Mouse (Mus musculus) neural tube, embryonic 12.5 days (tissue): ENCODE results near the gene Copg1. TPM values are rescaled to one million over a fixed set of nuclear protein-coding genes. Genes with fewer than 3 reads are reported as not detected.

Source experiments
- ATAC-seq: fragments of 200-750 bp; cut with Nextera tagmentation; 2 replicates; pipeline ENCODE4 v1.8.0; 2017; ENCODE audit warnings: low read depth, mild to moderate bottlenecking, moderate TSS enrichment, moderate library complexity; ENCODE audit not compliant: low FRiP score
- H3K27ac ChIP-seq: fragments of 300-500 bp; sonication (generic); 2 replicates; pipeline ENCODE4 v1.5.1; 2016
- H3K27me3 ChIP-seq: fragments of 300-500 bp; sonication (generic); replicated peaks from 2 replicates; pipeline ENCODE4 v1.6.1; 2016; ENCODE audit warnings: mild to moderate bottlenecking
- H3K36me3 ChIP-seq: fragments of 300-500 bp; sonication (generic); 2 replicates; pipeline ENCODE4 v1.6.1; 2016; ENCODE audit warnings: mild to moderate bottlenecking
- H3K4me1 ChIP-seq: fragments of 300-500 bp; sonication (generic); 2 replicates; pipeline ENCODE4 v1.6.1; 2016
- H3K4me2 ChIP-seq: fragments of 300-500 bp; sonication (generic); replicated peaks from 2 replicates; pipeline ENCODE4 v1.6.1; 2016; ENCODE audit warnings: mild to moderate bottlenecking
- H3K4me3 ChIP-seq: fragments of 300-500 bp; sonication (generic); 2 replicates; pipeline ENCODE4 v1.5.1; 2016
- H3K9ac ChIP-seq: fragments of 300-500 bp; sonication (generic); 2 replicates; pipeline ENCODE4 v1.6.1; 2016; ENCODE audit warnings: mild to moderate bottlenecking
- H3K9me3 ChIP-seq: fragments of 300-500 bp; sonication (generic); 2 replicates; pipeline ENCODE4 v1.6.1; 2016; ENCODE audit warnings: mild to moderate bottlenecking
- WGBS: fragments of 180-500 bp; shearing (Covaris S2); methylation state at CpG from one replicate; pipeline ENCODE4 v1.1.7; 2016; 5-methylcytosine and 5-hydroxymethylcytosine counted together
- polyA plus RNA-seq: library from polyadenylated mRNA; unstranded; fragments of >200 nt; fragmentation: Nextera tagmentation; extraction: Ambion mirVana; gene quantifications from 2 replicates; pipeline ENCODE4 v1.2.1, GENCODE M21; 2016

Copg1 gene
- polyA plus RNA-seq, 1 experiment from 2014 or later: 161 TPM

GRCm38 (mm10) chr6:87879628-87880027 lies 8.0 kb upstream of the Copg1 start:
- no peak overlapping the region for H3K9ac ChIP-seq
- no peak overlapping the region for H3K27ac ChIP-seq
- no peaks in the 10 kb centered on the region for H3K4me1 ChIP-seq
- ATAC-seq: no peak
- H3K36me3 ChIP-seq: no peaks in the 10 kb centered on the region
- H3K4me2 ChIP-seq: no peak overlapping the region
- H3K27me3 ChIP-seq: no peaks in the 10 kb centered on the region
- WGBS: 74% methylated on average over 3 of the region's 3 CpGs
- H3K4me3 ChIP-seq: no peak overlapping the region
- no peaks in the 10 kb centered on the region for H3K9me3 ChIP-seq

DNA sequence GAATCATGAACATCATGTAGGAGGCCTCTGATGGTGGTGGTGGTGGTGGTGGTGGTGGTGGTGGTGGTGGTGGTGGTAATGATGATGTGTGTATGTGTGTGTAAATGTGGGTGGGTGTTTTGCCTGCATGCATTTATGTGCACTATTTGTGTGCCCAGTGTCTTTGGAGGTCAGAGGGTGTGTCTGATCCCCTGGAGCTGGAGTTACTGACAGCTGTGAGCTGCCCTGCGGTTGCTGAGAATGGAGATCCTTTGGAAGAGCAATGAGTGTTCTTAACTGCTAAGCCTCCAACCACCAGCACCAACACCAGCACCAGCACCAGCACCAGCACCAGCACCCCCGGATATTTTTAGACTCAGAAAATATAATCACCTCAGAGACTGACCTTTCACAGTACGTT lies 5.4 kb upstream of the Copg1 start:
- H3K9me3 ChIP-seq: no peaks in the 10 kb centered on the region
- no peaks in the 10 kb centered on the region for H3K36me3 ChIP-seq
- H3K4me3 ChIP-seq: no peak overlapping the region
- 85% methylated on average over 3 of the region's 3 CpGs for WGBS
- no peak for ATAC-seq
- H3K9ac ChIP-seq: no peak overlapping the region
- H3K27ac ChIP-seq: no peak overlapping the region
- no peak overlapping the region for H3K4me2 ChIP-seq
- no peaks in the 10 kb centered on the region for H3K27me3 ChIP-seq
- H3K4me1 ChIP-seq: no peaks in the 10 kb centered on the region

DNA sequence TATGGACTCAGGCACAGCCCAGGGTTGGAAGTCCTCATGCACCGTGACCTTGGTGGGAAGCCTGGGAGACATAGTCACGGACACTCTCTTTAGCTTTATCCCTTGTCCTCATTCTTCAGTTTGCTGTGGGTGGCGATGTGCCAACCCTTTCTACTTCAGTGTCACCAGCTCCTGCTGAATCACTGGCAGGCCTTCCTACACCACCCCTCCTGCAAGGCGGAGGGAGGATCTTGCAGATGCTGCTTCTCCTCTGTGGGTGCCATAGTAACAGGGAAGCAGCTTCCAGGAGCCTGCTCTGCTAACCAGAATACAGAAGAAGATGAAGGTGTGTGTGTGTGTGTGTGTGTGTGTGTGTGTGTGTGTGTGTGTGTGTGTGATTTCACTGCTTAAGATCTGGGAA lies 4.8 kb upstream of the Copg1 start:
- H3K4me3 ChIP-seq: no peak overlapping the region
- no peaks in the 10 kb centered on the region for H3K27me3 ChIP-seq
- WGBS: 65% methylated on average over 4 of the region's 4 CpGs
- no peak overlapping the region for H3K4me2 ChIP-seq
- H3K9ac ChIP-seq: no peak overlapping the region
- H3K27ac ChIP-seq: no peak overlapping the region
- H3K36me3 ChIP-seq: no peaks in the 10 kb centered on the region
- no peak for ATAC-seq
- H3K4me1 ChIP-seq: no peaks in the 10 kb centered on the region
- H3K9me3 ChIP-seq: no peaks in the 10 kb centered on the region

DNA sequence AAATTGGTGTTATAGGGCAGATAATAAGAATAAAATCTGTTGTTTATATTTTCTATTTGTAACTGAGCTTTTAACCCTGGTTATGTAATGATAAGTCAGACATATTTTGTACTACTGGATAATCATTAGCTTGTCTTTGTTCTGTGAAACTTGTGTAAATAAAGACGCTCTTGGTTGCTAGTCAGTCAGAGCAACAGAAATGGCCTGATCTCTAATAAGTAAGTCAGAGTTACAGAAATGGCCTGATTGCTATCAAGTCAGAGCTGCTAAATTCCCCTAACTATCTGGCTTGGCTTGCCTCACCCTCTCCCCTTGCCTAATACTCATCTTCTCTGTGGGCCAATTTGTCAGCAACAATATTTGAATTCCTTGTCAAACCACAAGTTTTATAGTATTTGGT lies 893 bp upstream of the Copg1 start:
- ATAC-seq: no peak
- Histone ChIP-seq H3K4me3 (no peak overlapping the region), H3K9me3 (no peaks in the 10 kb centered on the region), H3K27ac (no peak overlapping the region), H3K9ac (no peak overlapping the region), H3K4me2 (no peak overlapping the region), H3K36me3 (peaks cover 23% of the 10 kb centered on the region), H3K4me1 (peaks cover 10% of the 10 kb centered on the region), H3K27me3 (no peaks in the 10 kb centered on the region)
- 98% methylated on average over 1 of the region's 1 CpGs for WGBS

DNA sequence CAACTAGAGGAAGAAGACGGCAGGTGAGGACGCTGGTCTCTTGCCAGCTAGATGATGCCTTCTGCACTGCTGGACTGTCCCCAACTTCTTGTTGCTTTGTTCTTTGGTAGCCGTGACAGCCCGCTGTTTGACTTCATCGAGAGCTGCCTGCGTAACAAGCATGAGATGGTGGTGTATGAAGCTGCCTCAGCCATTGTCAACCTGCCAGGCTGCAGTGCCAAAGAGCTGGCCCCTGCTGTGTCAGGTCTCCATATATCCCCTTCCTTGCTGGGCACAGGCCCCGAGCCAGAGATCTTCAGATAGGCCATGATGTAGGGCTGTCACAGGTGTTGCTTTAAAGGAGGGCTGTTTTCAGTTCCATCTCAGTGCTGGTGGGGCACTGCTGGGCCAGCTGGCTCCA lies 6.3 kb downstream of the Copg1 start:
- Histone ChIP-seq H3K27ac (no peak overlapping the region), H3K9ac (no peak overlapping the region), H3K36me3 (peaks cover 93% of the 10 kb centered on the region), H3K4me3 (no peak overlapping the region), H3K9me3 (no peaks in the 10 kb centered on the region), H3K4me1 (peaks cover 2% of the 10 kb centered on the region; the same call in 1 of the 2 replicates), H3K27me3 (no peaks in the 10 kb centered on the region), H3K4me2 (no peak overlapping the region)
- ATAC-seq: no peak
- 88% methylated on average over 7 of the region's 7 CpGs for WGBS

DNA sequence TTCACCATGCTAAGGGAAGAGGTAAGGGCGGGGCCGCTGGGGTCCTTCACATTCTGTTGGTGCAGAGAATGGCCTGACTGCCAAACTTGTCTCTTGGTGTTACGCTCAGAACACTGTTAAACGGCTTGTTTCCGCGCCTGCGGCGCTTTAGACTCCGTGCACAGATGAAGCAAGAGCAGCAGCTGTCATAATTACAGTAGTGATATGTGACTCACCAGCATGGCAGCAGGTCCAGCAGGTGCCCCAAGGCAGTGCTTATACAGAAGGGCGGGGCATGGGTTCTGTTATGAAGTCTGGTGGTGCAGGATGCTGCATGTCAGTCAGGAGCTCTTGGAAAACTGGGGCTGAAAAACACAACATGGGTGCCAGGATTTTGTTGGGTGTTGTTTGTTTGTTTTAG lies 10.4 kb downstream of the Copg1 start:
- Histone ChIP-seq H3K4me2 (no peak overlapping the region), H3K4me1 (no peaks in the 10 kb centered on the region), H3K36me3 (peaks cover 96% of the 10 kb centered on the region), H3K9ac (no peak overlapping the region), H3K27me3 (no peaks in the 10 kb centered on the region), H3K27ac (no peak overlapping the region), H3K4me3 (no peak overlapping the region), H3K9me3 (no peaks in the 10 kb centered on the region)
- WGBS: 97% methylated on average over 10 of the region's 10 CpGs
- ATAC-seq: no peak

GRCm38 (mm10) chr6:87906632-87907031 lies 19.0 kb downstream of the Copg1 start:
- H3K4me2 ChIP-seq: no peak overlapping the region
- peaks cover 96% of the 10 kb centered on the region for H3K36me3 ChIP-seq
- ATAC-seq: no peak

DNA sequence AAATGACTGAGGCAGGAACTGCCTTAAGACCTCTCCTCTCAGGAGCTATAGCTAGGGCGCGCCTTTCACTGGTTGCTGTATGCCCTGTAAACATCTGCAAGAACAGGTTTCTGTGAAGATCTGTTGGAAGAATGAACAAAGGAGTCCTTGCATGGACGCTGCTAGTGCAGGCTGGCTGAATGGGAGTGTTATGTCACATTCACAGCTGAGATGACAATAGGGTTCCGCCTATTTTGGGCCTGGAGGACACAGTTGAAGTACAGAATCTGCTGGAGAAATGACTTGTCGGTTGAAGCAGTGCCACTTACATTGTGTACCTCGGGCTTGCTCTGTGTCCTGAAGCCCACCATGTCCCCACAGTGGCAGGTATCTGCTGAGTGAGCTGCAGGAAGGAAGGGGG lies 21.6 kb downstream of the Copg1 start:
- Histone ChIP-seq H3K9ac (no peak overlapping the region), H3K4me2 (no peak overlapping the region), H3K9me3 (no peaks in the 10 kb centered on the region), H3K27ac (no peak overlapping the region), H3K36me3 (peaks cover 88% of the 10 kb centered on the region), H3K27me3 (no peaks in the 10 kb centered on the region), H3K4me3 (no peak overlapping the region), H3K4me1 (0 out of 2 replicates have a peak, but pooled peaks cover 3% of the 10 kb centered on the region)
- no peak for ATAC-seq
- WGBS: 91% methylated on average over 6 of the region's 6 CpGs

More at GRCm38 (mm10) chr6:87906632-87907031, 19.0 kb downstream of the Copg1 start:
- H3K9ac ChIP-seq: no peak overlapping the region
- 65% methylated on average over 5 of the region's 5 CpGs for WGBS
- H3K9me3 ChIP-seq: no peaks in the 10 kb centered on the region
- H3K4me1 ChIP-seq: no peaks in the 10 kb centered on the region
- H3K27me3 ChIP-seq: no peaks in the 10 kb centered on the region
- H3K4me3 ChIP-seq: no peak overlapping the region
- no peak overlapping the region for H3K27ac ChIP-seq

DNA sequence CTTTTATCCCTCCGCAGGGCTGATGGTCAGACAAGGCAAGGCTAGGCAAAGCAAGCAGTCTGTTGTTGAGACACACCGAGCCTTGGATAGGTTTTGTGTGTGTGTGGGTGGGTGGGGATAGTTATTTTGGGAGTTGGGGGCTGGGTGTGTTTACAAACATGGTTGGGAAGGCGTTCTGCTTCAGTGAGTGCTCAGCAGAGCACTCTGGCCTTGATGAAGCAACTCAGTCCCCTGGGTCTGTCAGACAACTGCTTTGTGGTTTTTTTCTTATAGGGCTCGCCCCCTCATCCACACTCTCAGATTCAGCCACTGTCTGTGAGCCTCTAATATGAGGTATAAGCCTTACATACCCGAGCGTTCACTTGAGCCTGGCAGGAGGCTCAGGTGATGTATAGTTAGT lies 23.9 kb downstream of the Copg1 start:
- no peak overlapping the region for H3K9ac ChIP-seq
- H3K9me3 ChIP-seq: no peaks in the 10 kb centered on the region
- no peak overlapping the region for H3K4me3 ChIP-seq
- H3K4me2 ChIP-seq: no peak overlapping the region
- H3K36me3 ChIP-seq: peaks cover 71% of the 10 kb centered on the region
- H3K4me1 ChIP-seq: peaks cover 12% of the 10 kb centered on the region; the same call in 1 of the 2 replicates
- H3K27ac ChIP-seq: no peak overlapping the region
- ATAC-seq: no peak
- no peaks in the 10 kb centered on the region for H3K27me3 ChIP-seq
- WGBS: 91% methylated on average over 6 of the region's 6 CpGs

GRCm38 (mm10) chr6:87913661-87914325 lies 26.2 kb downstream of the Copg1 start, which contains the start of gene Hmces:
Gene Hmces (plus strand): TSS chr6:87913935.
- Histone ChIP-seq H3K4me1 (peaks cover 12% of the 10 kb centered on the region; the same call in 1 of the 2 replicates), H3K27me3 (no peaks in the 10 kb centered on the region), H3K27ac (peak within 1 kb of the TSS; percentile 50), H3K36me3 (peaks cover 62% of the 10 kb centered on the region), H3K4me3 (peak within 1 kb of the TSS; percentile 84), H3K9me3 (no peaks in the 10 kb centered on the region), H3K9ac (peak within 1 kb of the TSS; percentile 88), H3K4me2 (peak within 1 kb of the TSS; percentile 89)
- peak; percentile 92 for ATAC-seq
- 1% methylated on average over 61 of the region's 62 CpGs for WGBS

- H3K27ac ChIP-seq: peak overlapping the region; percentile 50; the same call in 1 of the 2 replicates
- H3K9ac ChIP-seq: peak overlapping the region; percentile 88
- H3K4me2 ChIP-seq: peak overlapping the region; percentile 89
- peaks cover 12% of the 10 kb centered on the region; the same call in 1 of the 2 replicates for H3K4me1 ChIP-seq
- no peaks in the 10 kb centered on the region for H3K9me3 ChIP-seq
- whole genome bisulfite sequencing: 5% methylated on average over 35 of the region's 35 CpGs
- ATAC-seq: peak; percentile 68
- H3K4me3 ChIP-seq: peak overlapping the region; percentile 84
- H3K27me3 ChIP-seq: no peaks in the 10 kb centered on the region
- H3K36me3 ChIP-seq: peaks cover 62% of the 10 kb centered on the region
Measured at GRCm38 (mm10) chr6:87914326-87915102, 26.9 kb downstream of the Copg1 start.

DNA sequence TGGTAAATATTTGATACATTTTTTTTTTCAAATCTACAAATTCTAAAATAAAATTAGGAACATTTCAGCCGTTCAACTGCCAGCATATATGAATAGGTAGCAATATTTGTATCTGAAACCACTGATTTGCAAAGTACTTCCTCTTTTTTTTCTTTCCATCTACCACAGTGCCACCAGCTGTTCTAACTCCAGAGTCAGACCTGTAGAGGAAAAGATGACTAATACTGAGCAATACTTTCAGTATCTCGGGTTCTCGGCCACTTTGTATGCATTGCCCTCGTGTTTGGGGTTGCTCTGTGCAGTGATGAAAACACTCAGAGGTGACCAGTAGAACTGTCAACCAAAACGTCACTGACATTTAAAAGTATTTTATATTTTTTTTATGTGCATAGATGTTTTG lies 28.3 kb downstream of the Copg1 start:
- peaks cover 12% of the 10 kb centered on the region; the same call in 1 of the 2 replicates for H3K4me1 ChIP-seq
- no peak overlapping the region for H3K27ac ChIP-seq
- H3K4me2 ChIP-seq: no peak overlapping the region
- H3K27me3 ChIP-seq: no peaks in the 10 kb centered on the region
- H3K4me3 ChIP-seq: no peak overlapping the region
- H3K36me3 ChIP-seq: peaks cover 53% of the 10 kb centered on the region
- no peaks in the 10 kb centered on the region for H3K9me3 ChIP-seq
- ATAC-seq: no peak
- 92% methylated on average over 5 of the region's 5 CpGs for WGBS
- H3K9ac ChIP-seq: no peak overlapping the region
